Mouse (Mus musculus) erythroblast, adult 5-6 weeks (primary cell): ENCODE data around the gene Mgat4e. TPM values are rescaled to one million over a fixed set of nuclear protein-coding genes. Genes with fewer than 3 reads are reported as not detected.

Experiments
- ATAC-seq: replicated peaks from 2 replicates; pipeline ENCODE4 v1.8.0; 2016; ENCODE audit warnings: moderate number of reproducible peaks, mild to moderate bottlenecking, moderate TSS enrichment, inconsistent platforms; ENCODE audit not compliant: poor library complexity, low FRiP score, severe bottlenecking
- total RNA-seq, 2 experiments: library from RNA; stranded (forward) in 1 of 2; stranded (reverse) in 1 of 2; fragments of 150-400 nt in 1 of 2; fragments of 200-764, 138-1000 nt in 1 of 2; gene quantifications; 2 replicates each; pipeline versions ENCODE4 v1.2.3 to v1.2.4; 2015 to 2017; ENCODE audit warnings: low replicate concordance in 2 of 2

Gene Mgat4e
- total RNA-seq (2015; ENCODE audit: low replicate concordance) (not detected in 2 replicates), total RNA-seq (2017; ENCODE audit: low replicate concordance) (not detected in 2 replicates)

DNA sequence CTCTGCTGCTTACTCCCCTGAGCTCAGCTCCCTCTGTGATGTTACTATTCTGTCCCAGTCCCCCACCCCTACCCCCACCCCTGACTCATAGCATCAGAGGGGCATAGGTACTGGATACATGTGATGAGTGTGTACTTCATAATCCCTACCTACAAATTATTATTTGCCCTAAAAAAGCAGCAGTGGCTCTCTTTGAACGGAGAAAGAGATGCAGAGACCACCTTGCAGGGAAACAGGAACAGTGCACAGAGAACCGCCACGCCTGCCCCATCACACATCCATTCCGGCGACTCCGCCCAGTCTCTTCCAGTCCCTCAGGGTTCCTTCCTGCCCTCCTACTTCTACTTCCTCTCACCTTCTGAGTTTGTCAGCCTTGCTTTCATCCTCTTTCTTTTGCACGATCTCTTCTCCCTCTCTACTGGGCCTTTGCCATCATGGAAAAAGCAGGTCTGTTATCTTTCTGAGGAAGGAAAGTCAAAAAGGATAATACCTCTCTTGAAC lies at the start of gene Mgat4e:
Gene Mgat4e (minus strand): TSS at position 51 of the 501 bp plus-strand sequence.
- no peak for ATAC-seq

DNA sequence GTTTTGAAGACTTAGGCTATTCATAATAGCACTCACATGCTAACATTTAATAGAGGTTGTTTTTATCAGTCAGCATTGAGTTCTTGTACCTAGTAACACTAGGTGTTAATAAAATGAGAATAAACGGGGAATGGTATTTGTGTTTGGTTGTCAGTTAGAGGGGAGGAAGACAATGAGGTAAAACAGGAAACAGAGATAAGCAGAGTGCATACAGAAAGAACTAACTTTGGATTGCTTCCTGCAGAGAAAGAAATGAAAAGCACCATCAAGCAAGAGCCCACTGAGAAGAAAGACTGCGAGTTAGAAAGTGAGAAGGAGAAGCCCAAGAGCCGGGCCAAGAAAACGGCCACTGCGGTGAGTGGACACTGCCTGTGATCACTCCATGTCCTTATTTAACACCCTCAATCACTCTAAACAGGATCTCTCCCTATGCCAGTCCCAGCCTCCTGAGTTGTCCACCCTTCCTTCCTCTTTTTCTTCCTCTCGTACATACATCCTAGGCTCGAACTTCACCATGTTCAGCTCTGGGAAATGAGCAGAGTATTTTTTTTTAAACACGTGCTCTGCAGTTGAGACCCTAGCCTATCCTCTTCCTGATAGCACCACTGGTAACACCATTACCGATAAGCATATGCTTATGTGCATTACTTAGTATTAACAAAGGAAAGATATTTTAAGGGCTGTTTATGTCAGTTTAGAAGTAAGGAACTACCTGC lies 48.0 kb upstream of the Mgat4e start:
- no peak for ATAC-seq

DNA sequence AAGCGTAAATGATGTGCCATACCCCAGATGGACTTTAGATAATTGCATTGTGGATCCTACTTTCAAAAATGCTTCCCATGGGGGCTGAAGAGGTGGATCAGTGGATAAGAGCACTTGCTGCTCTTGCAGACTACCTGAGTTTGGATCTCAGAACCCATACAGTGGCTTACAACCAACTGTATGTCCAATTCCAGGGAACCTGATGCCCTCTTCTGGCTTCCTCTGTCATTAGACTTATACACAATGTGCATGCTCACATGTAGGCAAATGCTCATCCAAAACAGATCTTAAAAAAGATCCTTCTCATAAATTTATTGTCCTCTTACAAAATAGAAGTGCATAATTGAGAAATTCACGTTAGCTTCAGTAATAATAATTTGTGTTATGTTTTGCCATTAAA lies 42.3 kb upstream of the Mgat4e start:
- ATAC-seq: 0 out of 2 replicates have a peak, but pooled peaks have one; percentile 41

DNA sequence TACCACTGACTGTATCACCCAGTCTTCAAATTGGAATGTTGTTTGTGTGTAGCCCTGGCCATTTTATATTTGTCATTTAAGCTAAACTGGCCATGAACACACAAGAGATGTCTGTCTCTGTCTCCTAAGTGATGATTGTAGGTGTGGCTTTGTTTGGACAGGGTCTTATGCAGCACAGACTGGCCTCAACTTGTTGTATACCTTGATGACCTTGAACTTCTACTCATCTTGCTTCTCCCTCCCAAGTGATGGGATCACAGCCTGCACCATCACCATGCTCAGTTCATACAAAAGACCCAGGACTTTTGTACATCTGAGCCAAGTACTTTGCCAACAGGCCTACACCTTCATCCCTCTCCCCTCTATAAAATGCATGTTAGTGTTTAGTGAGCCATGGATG lies 40.2 kb upstream of the Mgat4e start:
- no peak for ATAC-seq

DNA sequence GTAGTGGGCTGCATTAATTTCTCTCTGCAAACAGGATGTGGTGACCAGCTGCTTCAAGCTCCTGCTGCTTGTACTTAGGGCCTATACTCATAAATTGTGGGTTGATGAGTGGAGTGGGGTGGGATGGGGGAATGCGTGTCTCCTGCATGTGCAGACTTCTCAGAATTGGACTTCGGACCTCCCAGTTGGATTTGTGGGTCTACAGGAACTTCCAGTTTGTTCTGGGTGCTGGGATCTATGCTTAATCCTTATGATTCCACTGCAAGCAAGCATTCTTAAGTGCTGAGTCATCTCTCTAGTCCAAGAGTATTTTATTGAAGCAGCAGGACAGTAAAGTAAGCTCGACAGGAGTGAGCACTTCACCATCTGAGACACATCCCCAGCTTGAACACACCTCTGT lies 34.1 kb upstream of the Mgat4e start:
- peak; percentile 77 for ATAC-seq

DNA sequence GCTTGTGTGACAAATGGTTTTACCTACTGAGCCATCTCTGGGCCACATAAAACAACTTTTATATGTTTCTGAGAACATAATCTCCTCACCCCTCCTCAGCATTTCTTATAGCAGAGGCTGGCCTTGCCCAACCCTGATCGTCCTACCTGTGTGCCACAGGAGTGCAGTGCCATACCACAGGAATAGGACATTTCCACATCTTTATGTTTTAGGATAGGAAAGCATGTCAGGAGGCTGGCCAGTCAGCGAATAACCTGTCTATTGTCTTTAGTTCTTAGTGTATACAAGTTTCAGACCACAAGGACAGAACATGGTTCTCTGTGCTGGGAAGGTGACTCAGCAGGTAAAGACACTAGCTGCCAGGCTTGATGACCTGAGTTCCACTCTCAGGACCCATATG lies 31.3 kb upstream of the Mgat4e start:
- ATAC-seq: no peak

DNA sequence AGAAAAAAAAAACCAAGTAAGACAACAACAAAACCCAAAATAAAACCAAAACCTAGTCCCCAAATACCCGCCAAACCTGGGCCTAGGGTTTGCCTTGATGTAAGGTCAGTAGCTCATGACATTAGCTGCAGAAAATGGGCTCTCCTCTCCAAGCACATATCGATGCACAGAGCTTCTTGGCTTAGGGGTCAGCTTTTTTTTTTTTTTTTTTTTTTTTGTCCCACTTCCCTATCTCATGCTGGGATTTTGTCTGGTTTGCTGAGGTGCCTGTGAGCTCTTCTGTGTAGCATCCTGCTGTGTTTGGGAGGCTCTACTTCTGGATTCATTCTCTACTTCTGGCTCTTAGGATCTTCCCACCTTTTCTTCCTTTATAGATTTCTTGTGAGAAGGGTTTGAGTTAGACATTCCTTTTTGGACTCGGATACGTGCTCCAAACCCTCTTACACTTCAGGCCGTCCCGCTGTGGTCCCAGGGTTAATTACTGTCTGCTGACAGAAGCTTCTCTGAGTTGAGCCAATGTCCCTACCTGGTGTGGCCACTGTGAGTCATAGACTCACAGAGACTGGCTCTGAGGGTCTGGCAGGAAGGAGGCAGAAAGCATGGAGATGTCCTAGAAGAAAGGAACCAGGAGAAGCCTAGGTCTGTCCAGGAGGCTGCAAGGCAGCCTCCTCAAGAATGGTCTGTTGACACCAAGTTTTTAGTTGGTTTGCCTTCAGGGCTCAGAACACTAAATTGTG lies 28.1 kb upstream of the Mgat4e start:
- ATAC-seq: no peak

DNA sequence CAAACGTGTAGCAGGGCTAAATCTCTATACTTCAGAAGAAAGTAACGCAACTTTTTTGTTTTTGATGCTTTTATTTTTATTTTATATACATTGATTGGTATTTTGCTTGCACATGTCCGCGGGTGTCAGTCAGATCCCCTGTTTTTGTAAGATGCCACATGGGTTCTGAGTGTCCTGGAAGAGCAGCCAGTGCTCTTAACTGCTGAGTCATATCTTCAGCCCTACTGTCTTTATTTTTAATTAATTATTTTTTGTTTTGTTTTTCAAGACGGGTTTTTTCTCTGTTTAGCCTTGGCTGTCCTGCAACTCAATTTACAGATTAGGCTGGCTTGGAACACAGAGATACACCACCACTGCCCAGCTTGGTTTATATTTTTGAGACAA lies 24.4 kb upstream of the Mgat4e start:
- peak; percentile 54; the same call in 1 of the 2 replicates for ATAC-seq

DNA sequence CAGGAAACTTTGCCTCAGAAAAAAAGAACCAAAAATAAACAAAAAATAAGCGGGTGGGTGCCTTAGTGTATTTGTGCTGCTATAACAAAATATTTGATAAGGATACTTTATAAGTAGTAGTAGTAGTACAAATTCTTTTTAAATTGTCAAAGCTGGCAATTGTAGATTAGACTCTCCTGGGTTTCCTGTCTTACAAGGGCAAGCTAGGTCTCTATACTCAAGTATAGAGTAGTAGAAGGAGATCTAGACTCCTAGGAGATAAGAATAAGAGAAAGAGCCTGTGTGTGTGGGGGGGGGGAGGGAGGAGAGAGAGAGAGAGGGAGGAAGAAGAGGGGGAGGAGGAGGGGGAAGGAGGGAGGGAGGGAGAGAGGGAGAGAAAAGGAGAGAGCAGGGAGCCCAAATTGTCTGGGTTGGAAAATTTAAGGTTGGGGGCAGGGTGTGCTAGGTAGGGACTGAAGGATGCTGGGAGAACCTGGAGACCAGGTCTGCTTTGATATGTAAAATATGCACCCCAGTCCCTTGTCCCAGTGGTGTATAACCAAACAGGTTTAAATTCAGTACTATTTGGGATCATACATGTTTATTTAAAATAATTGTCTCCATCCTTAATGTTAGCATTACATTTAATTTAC lies 23.9 kb upstream of the Mgat4e start:
- ATAC-seq: no peak

DNA sequence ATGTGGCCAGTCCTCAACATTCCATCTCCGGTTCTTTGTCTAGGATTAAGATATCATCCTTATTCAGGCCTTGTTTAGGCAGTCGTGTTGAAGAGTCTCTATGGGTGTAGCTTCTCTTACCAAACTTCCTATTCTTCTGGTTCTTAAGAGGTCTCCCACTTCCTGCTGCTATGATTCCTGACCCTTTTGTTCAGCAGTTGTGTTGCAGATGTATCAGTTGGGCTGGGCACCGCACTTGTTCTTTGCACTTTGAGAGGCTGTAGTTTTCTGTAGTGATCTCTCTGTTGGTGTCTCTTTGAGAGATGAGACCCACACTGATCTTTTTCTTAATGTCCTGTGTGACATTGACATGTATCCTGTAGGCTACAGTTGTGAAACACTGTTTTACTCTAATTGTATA lies 21.1 kb upstream of the Mgat4e start:
- no peak for ATAC-seq

DNA sequence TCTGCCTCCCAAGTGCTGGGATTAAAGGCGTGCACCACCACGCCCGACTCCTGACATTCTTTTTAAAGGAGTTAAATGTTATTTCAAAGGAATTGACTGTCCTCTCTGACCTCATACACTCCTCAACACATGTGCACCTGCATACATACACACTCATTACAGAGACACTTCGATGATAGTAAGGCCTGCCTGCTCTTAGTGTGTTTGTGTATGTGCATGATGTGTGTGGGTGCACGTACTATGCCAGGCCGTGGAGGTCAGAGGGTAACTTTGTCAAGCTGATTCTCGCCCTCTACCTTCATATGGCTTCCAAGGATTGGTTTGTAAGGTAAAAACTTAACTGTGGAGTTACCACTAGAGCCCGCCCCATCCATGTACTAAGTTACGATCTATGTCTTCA lies 20.7 kb upstream of the Mgat4e start:
- no peak for ATAC-seq

DNA sequence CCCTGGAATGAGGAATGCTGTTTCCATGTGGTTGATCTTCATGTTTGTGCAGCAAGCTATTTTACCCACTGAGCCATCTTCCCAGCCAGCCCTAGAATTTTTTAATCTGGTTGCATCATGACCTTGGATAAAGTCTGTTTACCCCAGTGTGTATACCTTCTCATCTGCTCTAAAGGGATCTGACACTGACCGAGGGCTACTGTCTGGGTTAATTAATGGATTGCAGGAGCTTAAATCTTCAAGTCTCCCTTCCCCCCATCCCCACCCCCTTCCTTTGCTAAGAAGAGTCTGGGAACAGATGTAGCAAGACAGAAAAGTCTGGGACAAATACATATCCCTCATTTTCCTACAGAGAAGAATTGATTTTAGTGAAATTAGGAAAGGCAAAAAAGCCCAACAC lies 18.0 kb upstream of the Mgat4e start:
- ATAC-seq: no peak

DNA sequence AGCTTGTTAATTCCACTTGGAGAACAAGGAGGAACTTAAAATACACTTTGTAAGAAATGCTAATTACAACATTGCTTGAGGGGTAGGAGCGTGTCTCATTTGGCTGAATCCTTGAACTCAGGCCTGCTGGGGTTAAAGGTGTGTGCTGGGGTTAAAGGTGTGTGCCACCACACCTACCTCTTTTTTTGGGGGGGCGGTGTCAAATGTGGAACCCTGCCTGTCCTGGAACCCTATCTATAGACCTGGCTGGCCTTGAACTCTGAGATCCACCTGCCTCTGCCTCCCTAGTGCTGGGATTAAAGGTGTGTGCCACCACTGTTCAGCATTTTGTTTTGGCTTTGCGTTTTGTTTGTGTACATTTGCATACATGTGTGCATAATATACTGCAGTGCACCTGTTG lies 14.2 kb upstream of the Mgat4e start:
- ATAC-seq: no peak

DNA sequence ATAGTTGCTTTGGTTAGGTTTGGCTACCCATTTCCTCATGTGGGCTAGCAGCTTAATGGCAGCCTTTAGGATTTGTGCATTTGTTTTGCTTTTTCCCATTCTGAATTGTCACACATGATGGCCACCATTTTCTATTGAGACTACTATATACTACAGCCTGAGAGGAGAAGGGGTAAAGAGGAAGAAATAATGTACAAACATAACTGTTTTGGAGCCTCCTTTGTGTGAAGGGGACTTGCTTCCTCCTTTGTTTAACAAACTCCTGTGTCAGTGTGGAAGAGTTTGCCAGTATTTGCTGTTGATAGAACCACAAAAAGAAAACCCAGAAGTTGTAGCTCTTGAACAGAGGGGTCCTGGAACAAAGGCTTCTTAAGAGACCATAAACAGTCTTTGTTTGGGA lies 13.0 kb upstream of the Mgat4e start:
- no peak for ATAC-seq

DNA sequence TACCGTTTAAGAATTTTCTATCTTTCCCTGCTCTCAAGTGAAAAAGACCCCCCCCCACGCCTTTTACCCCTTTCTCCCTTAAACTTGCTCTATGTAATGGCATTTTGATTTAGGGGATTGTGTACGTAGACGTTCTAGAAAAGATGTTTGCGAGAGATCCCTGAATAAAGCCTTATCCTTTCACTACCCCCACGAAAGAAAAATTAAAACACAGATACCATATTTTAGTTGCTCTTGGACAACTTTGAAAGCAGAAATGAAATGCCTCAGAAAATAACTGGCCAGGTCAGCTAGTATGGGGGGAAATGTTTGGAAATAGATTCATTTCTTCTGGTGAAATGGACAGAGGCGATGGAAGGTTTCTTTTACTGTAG lies 12.3 kb upstream of the Mgat4e start:
- no peak for ATAC-seq

DNA sequence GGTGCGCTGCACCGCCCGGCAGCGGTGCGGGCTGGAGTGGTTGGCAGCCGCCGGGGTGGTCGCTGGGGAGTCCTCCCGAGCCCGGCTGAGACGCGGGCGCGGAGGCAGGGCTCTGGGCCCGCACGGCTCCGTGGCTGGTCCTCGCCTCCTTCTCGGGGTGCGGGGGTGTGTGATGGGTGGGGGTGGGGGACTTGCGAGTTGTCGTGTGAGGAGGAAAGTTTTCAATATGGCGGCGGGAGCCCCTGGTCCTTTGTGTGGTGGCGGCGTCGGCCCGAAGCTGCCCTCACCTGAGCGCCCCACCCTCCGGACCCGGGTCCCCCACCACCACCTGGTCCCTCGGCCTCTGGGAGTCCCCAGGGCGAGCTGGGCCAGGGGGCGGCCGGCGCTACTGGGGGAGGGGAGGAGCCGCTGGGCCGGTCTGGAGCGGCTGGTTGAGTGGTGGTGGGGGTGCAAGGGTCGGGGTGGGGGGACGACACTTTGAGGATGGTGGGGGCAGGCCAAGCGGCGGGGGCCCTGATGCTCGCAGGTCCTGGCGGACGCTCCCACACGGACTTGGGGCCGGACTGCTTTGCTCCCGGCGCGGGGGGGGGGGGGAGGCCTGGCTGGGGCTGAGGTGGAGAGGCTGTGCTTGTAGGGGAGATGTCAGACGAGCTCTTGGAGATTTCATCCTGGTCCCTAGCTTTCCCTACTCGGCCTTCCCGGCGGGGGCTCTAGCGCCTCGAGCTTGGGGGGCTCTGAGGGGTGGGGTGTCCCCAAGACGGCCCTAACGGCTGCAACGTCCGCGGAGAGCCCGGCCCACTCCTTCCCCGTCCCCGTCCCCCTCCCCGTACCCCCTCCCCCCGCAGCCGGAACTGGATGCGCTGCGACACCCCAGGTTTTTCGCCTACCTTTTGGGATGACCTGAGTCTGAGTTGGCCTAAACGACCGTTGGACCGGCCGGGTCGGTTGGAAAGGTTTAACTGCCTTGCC lies 11.6 kb upstream of the Mgat4e start:
- no peak for ATAC-seq

DNA sequence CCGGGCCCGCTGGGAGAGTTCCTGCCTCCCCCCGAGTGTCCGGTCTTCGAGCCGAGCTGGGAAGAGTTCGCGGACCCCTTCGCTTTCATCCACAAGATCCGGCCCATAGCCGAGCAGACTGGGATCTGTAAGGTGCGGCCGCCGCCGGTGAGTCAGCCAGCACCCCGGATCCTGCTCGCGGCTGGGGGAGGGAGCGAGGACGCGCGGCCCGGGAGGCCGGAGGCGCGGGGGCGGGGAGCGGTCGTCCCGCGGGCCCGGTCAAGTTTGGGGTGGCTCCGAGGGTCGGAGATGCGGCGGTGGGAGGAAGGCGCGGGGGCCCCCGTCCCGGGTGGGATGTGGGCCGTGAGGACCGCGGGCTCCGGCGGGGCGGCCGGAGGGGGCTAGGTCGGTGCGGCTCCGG lies 10.9 kb upstream of the Mgat4e start:
- ATAC-seq: 0 out of 2 replicates have a peak, but pooled peaks have one; percentile 29

DNA sequence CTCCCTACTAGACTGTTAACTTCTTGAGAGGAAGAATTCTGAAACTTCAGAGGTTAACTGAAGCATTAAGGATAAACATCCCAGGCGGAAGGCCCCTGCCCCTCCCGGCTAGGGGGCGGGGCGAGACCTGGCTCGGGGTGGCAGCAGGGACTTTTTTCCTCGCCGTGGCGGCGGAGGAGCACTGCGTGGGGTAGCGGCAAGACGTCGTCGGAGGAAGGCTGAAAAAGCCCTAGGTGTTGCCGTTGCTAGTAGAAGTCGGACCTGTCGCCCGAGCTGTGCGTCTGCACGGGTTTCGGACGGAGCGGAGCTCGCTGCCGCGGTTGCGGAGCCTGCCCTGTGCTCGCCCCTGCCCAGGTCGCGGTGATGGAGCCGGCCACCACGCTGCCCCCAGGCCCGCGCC lies 10.5 kb upstream of the Mgat4e start, which contains the start of gene Kdm5b:
Gene Kdm5b (plus strand): TSS at position 196 of the 400 bp plus-strand sequence.
- ATAC-seq: peak; percentile 50

DNA sequence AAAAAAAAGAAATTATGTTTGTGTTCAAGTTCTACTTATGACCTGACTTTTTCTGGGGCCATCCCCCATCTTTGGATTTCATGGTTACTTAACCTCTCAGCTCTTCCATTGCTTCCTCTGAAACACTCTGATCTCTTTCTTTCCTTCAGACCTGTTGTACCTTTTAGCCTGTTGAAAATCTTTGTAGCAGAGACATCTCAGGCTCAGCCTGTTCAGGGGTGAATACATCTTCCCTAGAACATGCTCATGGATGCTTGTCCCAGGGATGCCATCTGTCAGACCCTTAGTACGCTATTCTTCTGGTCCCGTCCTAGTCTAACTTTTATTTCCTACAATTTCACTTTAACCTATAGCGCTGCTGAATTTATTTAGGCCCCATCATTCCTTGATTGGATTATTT lies 9.7 kb upstream of the Mgat4e start:
- ATAC-seq: no peak

DNA sequence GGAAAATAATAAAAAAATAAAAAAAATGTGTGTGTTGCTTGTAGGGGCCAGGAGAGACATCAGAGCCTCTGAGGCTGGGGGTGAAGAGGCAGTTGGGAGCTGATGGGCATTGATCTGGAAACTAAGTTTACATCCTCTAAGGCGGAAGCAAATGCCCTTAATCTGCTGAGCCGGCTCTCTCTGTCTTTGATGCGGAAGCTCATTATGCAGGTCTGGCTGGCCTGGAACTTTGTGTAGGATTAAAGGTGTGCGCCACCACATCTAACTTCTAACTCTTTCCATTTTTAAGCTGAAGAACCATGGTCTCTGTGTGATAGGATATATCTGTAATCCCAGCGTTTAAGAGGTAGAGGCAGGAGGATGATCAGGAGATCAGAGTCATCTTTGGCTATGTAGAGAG lies 9.0 kb upstream of the Mgat4e start:
- ATAC-seq: no peak
